Mouse (Mus musculus) intestine, postnatal 0 days (tissue): Measurements from ENCODE around the gene Map3k10. TPM values are rescaled to one million over a fixed set of nuclear protein-coding genes. Genes with fewer than 3 reads are reported as not detected.
"Not testable (repeated sequence)": the region's sequence is repeated elsewhere in the genome, so short reads cannot be mapped to it uniquely, and the experiment has no call there.

Source experiments
- ATAC-seq: fragments of 200-750 bp; cut with Nextera tagmentation; 2 replicates; pipeline ENCODE4 v1.8.0; 2017; ENCODE audit warnings: mild to moderate bottlenecking, moderate TSS enrichment, moderate library complexity
- H3K27ac ChIP-seq: fragments of 300-500 bp; sonication (generic); 2 replicates; pipeline ENCODE4 v1.5.1; 2014; ENCODE audit warnings: mild to moderate bottlenecking, low read depth, low read length, moderate library complexity
- H3K27me3 ChIP-seq: fragments of 300-500 bp; sonication (generic); replicated peaks from 2 replicates; pipeline ENCODE4 v1.6.1; 2014; ENCODE audit warnings: low read length, mixed read lengths; ENCODE audit not compliant: control insufficient read depth, insufficient read depth
- H3K36me3 ChIP-seq: fragments of 300-500 bp; sonication (generic); 2 replicates; pipeline ENCODE4 v1.6.1; 2014; ENCODE audit warnings: mild to moderate bottlenecking, moderate library complexity; ENCODE audit not compliant: control insufficient read depth, insufficient read depth
- H3K4me1 ChIP-seq: fragments of 300-500 bp; sonication (generic); replicated peaks from 2 replicates; pipeline ENCODE4 v1.6.1; 2014; ENCODE audit warnings: antibody characterized with exemption, low read length, mixed read lengths; ENCODE audit not compliant: control insufficient read depth, insufficient read depth
- H3K4me2 ChIP-seq: fragments of 300-500 bp; sonication (generic); replicated peaks from 2 replicates; pipeline ENCODE4 v1.6.1; 2014; ENCODE audit warnings: low read depth, mild to moderate bottlenecking, moderate library complexity
- H3K4me3 ChIP-seq: fragments of 300-500 bp; sonication (generic); 2 replicates; pipeline ENCODE4 v1.5.1; 2014; ENCODE audit warnings: low read depth, low read length
- H3K9ac ChIP-seq: fragments of 300-500 bp; sonication (generic); 2 replicates; pipeline ENCODE4 v1.6.1; 2014; ENCODE audit warnings: mild to moderate bottlenecking, low read depth, low read length
- H3K9me3 ChIP-seq: fragments of 300-500 bp; sonication (generic); 2 replicates; pipeline ENCODE4 v1.6.1; 2016; ENCODE audit warnings: mixed run types; ENCODE audit not compliant: control insufficient read depth
- CTCF ChIP-seq: sonication (generic); IDR thresholded peaks from 2 replicates; pipeline ENCODE4 v1.5.1; 2016; ENCODE audit warnings: low read depth, mild to moderate bottlenecking, control low read depth, antibody characterized with exemption, moderate library complexity
- WGBS: fragments of 180-500 bp; shearing (Covaris S2); extraction: QIAGEN DNeasy Blood & Tissue Kit; methylation state at CpG from one replicate; pipeline ENCODE4 v1.1.7; 2014; 5-methylcytosine and 5-hydroxymethylcytosine counted together
- polyA plus RNA-seq: library from polyadenylated mRNA; unstranded; fragments of >200 nt; fragmentation: Nextera tagmentation; extraction: Ambion mirVana; gene quantifications from 2 replicates; pipeline ENCODE4 v1.2.1, GENCODE M21; 2015

The Map3k10 gene
- polyA plus RNA-seq, 1 experiment from 2014 or later = 3.6 TPM

DNA sequence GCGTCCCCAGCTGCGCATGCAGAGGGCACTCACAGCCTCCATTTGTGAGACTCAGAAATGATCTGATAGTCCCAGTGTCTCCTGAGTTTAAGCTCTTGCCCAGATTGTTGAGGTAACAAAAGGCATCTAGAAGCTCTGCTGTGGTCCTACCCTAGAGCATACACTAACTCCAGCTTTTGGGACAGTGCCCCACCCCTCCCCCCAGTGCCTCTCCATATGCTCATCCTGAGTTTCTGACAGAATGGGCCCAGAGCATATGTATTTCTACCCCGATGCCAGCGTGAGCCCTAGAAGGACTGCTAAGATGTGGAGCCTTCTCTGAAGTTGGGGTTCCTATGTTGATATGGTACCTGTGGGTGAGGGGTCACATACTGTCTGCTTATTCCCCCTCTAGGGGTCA, 43.0 kb downstream of the Map3k10 start:
- H3K9me3 ChIP-seq = no peaks in the 10 kb centered on the region
- H3K27me3 ChIP-seq = no peaks in the 10 kb centered on the region
- no peaks in the 10 kb centered on the region for H3K4me1 ChIP-seq
- H3K27ac ChIP-seq = no peak overlapping the region
- H3K4me2 ChIP-seq = no peak overlapping the region
- ATAC-seq = no peak
- WGBS = 95% methylated on average over 4 of the region's 4 CpGs
- H3K9ac ChIP-seq = no peak overlapping the region
- H3K36me3 ChIP-seq = peaks cover 88% of the 10 kb centered on the region
- TF ChIP-seq CTCF = no peak
- no peak overlapping the region for H3K4me3 ChIP-seq

DNA sequence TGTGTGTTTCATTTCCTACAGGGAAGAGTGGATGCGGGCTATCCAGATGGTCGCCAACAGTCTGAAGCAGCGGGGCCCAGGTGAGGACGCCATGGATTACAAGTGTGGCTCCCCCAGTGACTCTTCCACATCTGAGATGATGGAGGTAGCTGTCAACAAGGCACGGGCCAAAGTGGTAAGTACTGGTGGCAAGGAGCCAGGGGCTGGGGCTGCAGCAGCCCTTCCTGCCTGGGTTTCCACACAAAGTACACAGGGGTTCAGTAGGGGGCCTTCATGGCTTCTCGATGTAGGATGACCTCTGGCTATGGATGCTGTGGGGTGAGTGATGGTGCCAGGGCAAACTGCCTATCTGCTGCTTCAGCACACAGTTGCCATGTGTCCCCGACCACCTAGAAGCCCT, 45.6 kb downstream of the Map3k10 start:
- H3K4me2 ChIP-seq, H3K27ac ChIP-seq: not testable (repeated sequence)
- H3K36me3 ChIP-seq = peaks cover 88% of the 10 kb centered on the region

DNA sequence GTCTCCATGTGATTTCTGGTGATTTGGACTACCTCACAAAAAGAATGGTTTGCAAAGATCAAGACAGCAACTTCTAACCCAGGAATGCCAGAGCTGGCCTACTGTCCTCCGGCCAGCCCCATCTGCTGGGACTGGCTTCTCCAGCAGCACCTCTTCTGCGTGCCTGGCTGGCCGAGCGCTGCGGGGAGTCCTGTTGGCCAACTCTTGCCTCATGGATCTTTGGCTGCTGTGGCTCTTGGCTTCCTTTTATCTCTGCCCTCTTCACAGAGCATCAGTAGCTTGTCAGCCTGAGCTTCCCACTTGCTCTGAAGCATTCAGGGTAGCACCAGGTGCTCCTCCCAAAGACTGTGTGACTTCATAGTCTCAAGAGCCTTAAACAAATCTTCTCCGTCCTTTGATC, 46.2 kb downstream of the Map3k10 start:
- Histone ChIP-seq H3K4me2 (no peak overlapping the region), H3K4me3 (no peak overlapping the region), H3K27me3 (no peaks in the 10 kb centered on the region), H3K27ac (no peak overlapping the region), H3K9me3 (no peaks in the 10 kb centered on the region), H3K9ac (no peak overlapping the region), H3K36me3 (peaks cover 90% of the 10 kb centered on the region), H3K4me1 (no peaks in the 10 kb centered on the region)
- no peak for TF ChIP-seq CTCF
- no peak for ATAC-seq
- 96% methylated on average over 6 of the region's 6 CpGs for WGBS

More for the DNA sequence above, 45.6 kb downstream of the Map3k10 start:
- H3K9me3 ChIP-seq, H3K9ac ChIP-seq, ATAC-seq, H3K27me3 ChIP-seq, H3K4me1 ChIP-seq, H3K4me3 ChIP-seq: not testable (repeated sequence)
- 93% methylated on average over 7 of the region's 7 CpGs for WGBS

DNA sequence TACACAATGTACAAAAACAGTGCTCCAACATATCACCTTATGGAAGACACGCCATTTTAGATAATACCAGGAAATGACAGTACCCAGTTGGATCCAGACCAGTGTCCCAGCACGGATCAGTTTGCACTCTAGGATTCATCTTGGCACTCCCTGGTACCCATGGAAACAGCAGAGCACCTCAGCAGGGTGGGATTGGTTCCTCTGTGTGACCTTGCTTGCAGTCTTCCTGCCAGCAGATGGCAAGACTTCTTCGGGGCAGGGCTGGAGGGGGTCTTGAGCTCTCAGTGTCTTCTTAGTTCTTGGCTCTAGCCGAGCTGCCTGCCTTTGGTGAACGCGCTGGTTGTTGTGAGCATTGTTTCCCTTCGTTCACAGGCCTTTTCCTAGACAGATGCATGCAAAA, 46.7 kb downstream of the Map3k10 start:
- Histone ChIP-seq H3K27me3 (no peaks in the 10 kb centered on the region), H3K4me3 (no peak overlapping the region), H3K36me3 (peaks cover 90% of the 10 kb centered on the region), H3K4me1 (no peaks in the 10 kb centered on the region), H3K9ac (no peak overlapping the region), H3K4me2 (no peak overlapping the region), H3K27ac (no peak overlapping the region), H3K9me3 (no peaks in the 10 kb centered on the region)
- TF ChIP-seq CTCF = no peak
- ATAC-seq = no peak
- 89% methylated on average over 7 of the region's 7 CpGs for WGBS

DNA sequence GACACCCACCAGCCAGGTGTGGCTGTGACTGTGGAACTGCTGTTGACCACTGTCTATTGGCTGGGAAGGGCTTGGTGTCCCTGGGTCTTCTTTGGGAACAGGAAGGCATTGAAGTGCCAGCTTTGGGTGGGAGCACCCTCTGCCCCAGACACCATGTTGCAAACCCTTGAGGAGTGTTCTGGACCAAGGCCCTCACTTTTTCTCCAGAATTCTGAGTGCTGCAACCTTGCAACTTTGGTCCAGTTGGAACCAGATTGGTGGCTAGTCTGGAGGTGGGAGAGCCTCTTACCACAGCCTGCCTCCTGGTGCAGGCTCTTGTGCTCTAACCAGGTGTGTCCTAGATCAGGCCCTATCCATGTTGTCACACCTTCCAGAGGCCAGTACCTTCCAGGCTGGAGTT, 49.4 kb downstream of the Map3k10 start:
- no peak overlapping the region for H3K9ac ChIP-seq
- ATAC-seq = no peak
- H3K4me2 ChIP-seq = no peak overlapping the region
- no peak for TF ChIP-seq CTCF
- peaks cover 95% of the 10 kb centered on the region for H3K36me3 ChIP-seq
- no peaks in the 10 kb centered on the region for H3K27me3 ChIP-seq
- H3K4me1 ChIP-seq = no peaks in the 10 kb centered on the region
- H3K27ac ChIP-seq = no peak overlapping the region
- no peaks in the 10 kb centered on the region for H3K9me3 ChIP-seq
- no peak overlapping the region for H3K4me3 ChIP-seq

DNA sequence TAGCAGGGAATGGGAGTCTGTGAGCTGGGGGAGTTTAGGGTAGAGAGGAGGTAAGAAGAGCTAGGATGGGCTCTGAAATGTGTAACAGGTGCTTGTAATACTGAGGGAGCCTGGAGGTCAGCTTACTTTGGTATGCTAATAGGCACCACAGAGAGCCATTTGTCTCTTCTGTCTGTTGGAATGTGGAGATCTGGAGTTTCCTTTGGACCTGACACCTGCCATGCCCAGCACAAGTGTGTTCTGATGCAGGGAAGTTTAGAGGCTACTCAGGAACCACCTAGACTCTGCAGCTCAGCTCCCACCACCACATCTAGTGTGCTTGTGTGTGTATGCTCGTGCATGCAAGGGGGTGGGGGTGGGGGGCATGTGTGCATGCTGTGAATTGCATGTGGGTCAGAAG, 52.2 kb downstream of the Map3k10 start:
- Histone ChIP-seq H3K36me3 (peaks cover 94% of the 10 kb centered on the region), H3K4me3 (no peak overlapping the region), H3K27ac (no peak overlapping the region), H3K27me3 (no peaks in the 10 kb centered on the region), H3K9ac (no peak overlapping the region), H3K9me3 (no peaks in the 10 kb centered on the region), H3K4me1 (no peaks in the 10 kb centered on the region), H3K4me2 (no peak overlapping the region)
- 90% methylated on average over 1 of the region's 1 CpGs for WGBS
- ATAC-seq = no peak
- no peak for TF ChIP-seq CTCF

DNA sequence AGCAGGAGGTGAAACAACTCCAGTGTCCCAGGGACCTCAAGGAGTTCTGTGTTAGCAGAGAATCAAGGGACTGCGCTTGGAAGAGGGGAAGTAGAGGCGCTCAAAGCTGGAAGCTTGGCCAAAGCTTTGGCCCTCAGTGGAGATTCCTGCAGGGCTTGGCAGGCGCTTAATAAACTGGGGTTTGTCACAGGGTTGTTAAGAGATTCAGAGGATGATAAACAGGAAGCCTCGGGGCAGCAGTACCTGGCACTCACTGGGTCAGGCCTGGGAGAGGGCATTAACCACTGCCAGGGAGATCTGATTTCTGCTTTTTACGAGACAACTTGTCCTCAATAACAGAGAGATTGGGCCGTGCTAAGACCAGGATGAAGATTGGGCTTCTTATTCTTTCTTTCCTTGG, 53.4 kb downstream of the Map3k10 start:
- H3K27me3 ChIP-seq = no peaks in the 10 kb centered on the region
- WGBS = 76% methylated on average over 6 of the region's 6 CpGs
- no peak overlapping the region for H3K9ac ChIP-seq
- peaks cover 96% of the 10 kb centered on the region for H3K36me3 ChIP-seq
- H3K27ac ChIP-seq = no peak overlapping the region
- H3K9me3 ChIP-seq = no peaks in the 10 kb centered on the region
- ATAC-seq = no peak
- no peak overlapping the region for H3K4me3 ChIP-seq
- H3K4me2 ChIP-seq = no peak overlapping the region
- H3K4me1 ChIP-seq = no peaks in the 10 kb centered on the region
- no peak for TF ChIP-seq CTCF
